Mouse (Mus musculus): ENCODE measurements around the gene Myh2.

DNA sequence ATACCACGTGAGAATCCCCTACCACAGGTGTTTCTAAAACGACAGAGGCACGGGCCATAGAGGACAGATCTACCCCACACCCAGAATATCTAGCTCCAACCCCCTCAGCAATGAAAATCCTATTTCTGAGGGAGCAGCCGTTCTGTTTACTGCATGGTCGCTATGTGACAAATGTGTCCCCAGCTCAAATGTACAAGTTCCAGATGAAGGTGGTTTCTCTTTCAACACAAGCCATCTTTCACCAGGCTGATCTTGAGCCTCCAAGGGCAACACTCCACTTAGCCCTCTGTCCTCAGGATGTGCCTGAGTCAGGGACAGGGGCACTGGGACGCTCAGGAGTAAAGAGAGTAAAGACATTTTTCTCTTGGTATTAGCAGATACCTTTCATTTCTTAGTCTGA, 29.8 kb upstream of the Myh2 start:
- TF ChIP-seq CTCF (IDR thresholded peaks at IDR 0.05; ENCODE audit: control insufficient read depth, insufficient read depth, low read length) (no peak), POLR2A (IDR thresholded peaks at IDR 0.05; ENCODE audit: borderline replicate concordance, control insufficient read depth, low read depth, low read length) (no peak)
